Mouse (Mus musculus): Measurements from ENCODE around the gene Fam83g.

DNA sequence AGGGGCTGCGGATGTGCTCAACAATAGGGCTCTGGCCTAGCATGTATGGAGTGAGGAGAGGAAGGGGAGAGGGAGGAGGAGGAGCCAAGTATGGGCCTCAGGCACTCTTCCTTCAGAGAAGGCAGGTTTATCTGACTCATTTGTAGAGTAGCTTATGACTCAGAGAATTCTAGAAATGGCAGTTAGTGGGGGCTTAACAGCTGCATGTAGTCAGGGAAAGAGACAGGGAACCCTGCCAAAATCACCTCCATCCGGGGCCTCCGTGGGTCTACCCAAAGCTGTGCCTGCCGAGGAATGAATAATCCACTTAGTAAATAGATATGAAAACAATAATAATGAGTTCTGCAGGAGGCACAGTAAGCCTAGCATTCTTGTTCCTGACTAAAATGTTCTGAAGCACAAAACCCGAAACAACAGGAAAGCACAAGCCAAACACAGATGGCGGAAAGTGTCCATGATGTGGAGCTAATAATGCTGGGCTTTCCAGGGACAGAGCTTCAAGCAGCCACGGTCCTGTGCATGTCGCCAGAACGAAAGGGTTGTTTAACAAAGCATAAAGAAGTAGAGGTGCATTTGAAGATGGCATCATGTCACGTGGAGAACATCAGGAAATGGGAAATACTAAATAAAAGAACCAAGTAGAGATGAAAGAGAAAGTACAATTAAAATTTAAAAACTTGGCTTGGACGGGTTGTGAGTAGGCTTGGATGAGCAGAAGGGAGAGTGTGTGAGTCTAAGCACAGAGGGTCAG, 39.1 kb upstream of the Fam83g start:
- no peak for TF ChIP-seq POLR2A (IDR thresholded peaks at IDR 0.05; ENCODE audit: borderline replicate concordance, low read depth, low read length)
- TF ChIP-seq CTCF (IDR thresholded peaks at IDR 0.05; ENCODE audit: low read depth, low read length) = no peak
